Mouse (Mus musculus) lung, adult 2 months (tissue): Measurements from ENCODE around the gene Itgae.

ENCODE experiments used
- CTCF ChIP-seq: fragments of 200-500 bp; IDR thresholded peaks from 2 replicates; pipeline ENCODE4 v1.5.1; 2011; ENCODE audit warnings: mild to moderate bottlenecking, low read length, control low read depth; ENCODE audit not compliant: insufficient read depth
- POLR2A ChIP-seq: fragments of 200-500 bp; IDR thresholded peaks from 2 replicates; pipeline ENCODE4 v1.6.1; 2011; ENCODE audit warnings: low read depth, mild to moderate bottlenecking, control low read depth, low read length, borderline replicate concordance; ENCODE audit errors: extremely low read depth

DNA sequence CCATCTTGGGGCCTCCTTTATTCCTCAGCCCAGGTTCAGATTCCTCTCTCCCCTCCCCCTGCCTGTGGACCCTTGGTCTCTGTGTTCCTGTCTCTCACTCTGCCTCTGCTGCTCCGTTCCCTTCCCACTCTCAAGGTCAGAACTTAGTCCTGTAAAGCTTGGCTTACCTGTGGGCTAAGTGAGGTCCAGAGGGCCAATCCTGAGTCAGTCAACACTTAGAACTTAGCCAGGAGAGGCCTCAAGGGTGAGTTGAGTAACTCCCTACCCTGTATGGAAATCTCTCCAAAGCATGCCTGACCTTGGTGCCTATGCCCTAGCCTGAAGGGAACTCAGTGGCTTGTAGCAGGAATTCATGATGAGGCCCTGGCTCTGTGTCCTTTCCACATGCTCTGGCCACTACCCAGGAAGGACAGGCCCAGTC lies 53.9 kb downstream of the Itgae start:
- no peak for TF ChIP-seq CTCF
- TF ChIP-seq POLR2A = no peak
